Mouse (Mus musculus) midbrain, postnatal 0 days (tissue): ENCODE results near the gene Abtb2. TPM values are rescaled to one million over a fixed set of nuclear protein-coding genes. Genes with fewer than 3 reads are reported as not detected.

Experiments used
- ATAC-seq: fragments of 200-750 bp; cut with Nextera tagmentation; 2 replicates; pipeline ENCODE4 v1.8.0; 2017; ENCODE audit warnings: moderate number of reproducible peaks, mild to moderate bottlenecking, moderate TSS enrichment, moderate library complexity; ENCODE audit not compliant: low FRiP score
- DNase-seq: peaks from one replicate; pipeline ENCODE4 v3.0.0-alpha.2; 2015; ENCODE audit warnings: low spot score
- H3K27ac ChIP-seq: fragments of 300-500 bp; sonication (generic); 2 replicates; pipeline ENCODE4 v1.5.1; 2014; ENCODE audit warnings: low read depth, mild to moderate bottlenecking, low read length, mixed read lengths
- H3K27me3 ChIP-seq: fragments of 300-500 bp; sonication (generic); 2 replicates; pipeline ENCODE4 v1.6.1; 2014; ENCODE audit warnings: low read length, control low read depth, mixed read lengths; ENCODE audit not compliant: insufficient read depth
- H3K36me3 ChIP-seq: fragments of 300-500 bp; sonication (generic); 2 replicates; pipeline ENCODE4 v1.6.1; 2014; ENCODE audit warnings: low read length, control low read depth, mixed read lengths; ENCODE audit not compliant: insufficient read depth
- H3K4me1 ChIP-seq: fragments of 300-500 bp; sonication (generic); 2 replicates; pipeline ENCODE4 v1.6.1; 2014; ENCODE audit warnings: mild to moderate bottlenecking, control low read depth, antibody characterized with exemption, low read length, mixed read lengths; ENCODE audit not compliant: insufficient read depth
- H3K4me2 ChIP-seq: fragments of 300-500 bp; sonication (generic); 2 replicates; pipeline ENCODE4 v1.6.1; 2014; ENCODE audit warnings: low read depth, mild to moderate bottlenecking, low read length, mixed read lengths; ENCODE audit not compliant: poor library complexity, severe bottlenecking
- H3K4me3 ChIP-seq: fragments of 300-500 bp; sonication (generic); 2 replicates; pipeline ENCODE4 v1.5.1; 2014; ENCODE audit warnings: low read depth, mild to moderate bottlenecking, low read length, moderate library complexity
- H3K9ac ChIP-seq: fragments of 300-500 bp; sonication (generic); replicated peaks from 2 replicates; pipeline ENCODE4 v1.6.1; 2014; ENCODE audit warnings: mild to moderate bottlenecking, low read length, moderate library complexity, mixed read lengths; ENCODE audit not compliant: poor library complexity, severe bottlenecking
- H3K9me3 ChIP-seq: fragments of 300-500 bp; sonication (generic); 2 replicates; pipeline ENCODE4 v1.6.1; 2016; ENCODE audit warnings: low read length, control low read depth
- CTCF ChIP-seq: IDR thresholded peaks from 2 replicates; pipeline ENCODE4 v1.5.1; 2016; ENCODE audit warnings: antibody characterized with exemption, mild to moderate bottlenecking
- WGBS: fragments of 180-500 bp; shearing (Covaris S2); extraction: QIAGEN DNeasy Blood & Tissue Kit; methylation state at CpG from one replicate; pipeline ENCODE4 v1.1.7; 2014; 5-methylcytosine and 5-hydroxymethylcytosine counted together
- polyA plus RNA-seq: library from polyadenylated mRNA; unstranded; fragments of >200 nt; fragmentation: Nextera tagmentation; extraction: Ambion mirVana; gene quantifications from 2 replicates; pipeline ENCODE4 v1.2.1, GENCODE M21; 2015
- total RNA-seq: library from RNA; depleted of rRNA; stranded (reverse); fragments of >200 nt; gene quantifications from 2 replicates; pipeline ENCODE4 v1.2.3, GENCODE M21; 2014

Gene Abtb2
- total and polyA plus RNA-seq, 2 experiments from 2014 or later, result 7.4 to 21.8 TPM

- H3K36me3 ChIP-seq, result no peaks in the 10 kb centered on the region
- H3K27me3 ChIP-seq, result no peaks in the 10 kb centered on the region
- 82% methylated on average over 7 of the region's 7 CpGs for WGBS
- TF ChIP-seq CTCF, result no peak
- H3K4me3 ChIP-seq, result no peak overlapping the region
- no peak overlapping the region for H3K4me2 ChIP-seq
- H3K4me1 ChIP-seq, result peaks cover 8% of the 10 kb centered on the region
- H3K9ac ChIP-seq, result no peak overlapping the region
- no peaks in the 10 kb centered on the region for H3K9me3 ChIP-seq
- ATAC-seq (no peak), DNase-seq (no peak)
- H3K27ac ChIP-seq, result no peak overlapping the region
Measured at GRCm38 (mm10) chr2:103627101-103627500, 61.0 kb downstream of the Abtb2 start.

- no peak for TF ChIP-seq CTCF
- DNase-seq, result peak; percentile 33
- Histone ChIP-seq H3K4me3 (no peak overlapping the region), H3K27me3 (no peaks in the 10 kb centered on the region), H3K27ac (no peak overlapping the region), H3K9me3 (no peaks in the 10 kb centered on the region), H3K4me2 (no peak overlapping the region), H3K36me3 (no peaks in the 10 kb centered on the region), H3K4me1 (peaks cover 4% of the 10 kb centered on the region), H3K9ac (no peak overlapping the region)
- ATAC-seq, result no peak
- 71% methylated on average over 5 of the region's 5 CpGs for WGBS
Measured at GRCm38 (mm10) chr2:103629956-103630355, 63.8 kb downstream of the Abtb2 start.

- H3K9me3 ChIP-seq, result no peaks in the 10 kb centered on the region
- H3K9ac ChIP-seq, result no peak overlapping the region
- ATAC-seq (no peak), DNase-seq (no peak)
- TF ChIP-seq CTCF, result no peak
- no peaks in the 10 kb centered on the region for H3K27me3 ChIP-seq
- H3K36me3 ChIP-seq, result no peaks in the 10 kb centered on the region
- no peak overlapping the region for H3K27ac ChIP-seq
- WGBS, result 69% methylated on average over 7 of the region's 7 CpGs
- no peak overlapping the region for H3K4me3 ChIP-seq
- H3K4me2 ChIP-seq, result no peak overlapping the region
- H3K4me1 ChIP-seq, result no peaks in the 10 kb centered on the region
Measured at GRCm38 (mm10) chr2:103631293-103631717, 65.2 kb downstream of the Abtb2 start.

GRCm38 (mm10) chr2:103632136-103632925 is 66.2 kb downstream of the Abtb2 start:
- Histone ChIP-seq H3K9me3 (no peaks in the 10 kb centered on the region), H3K36me3 (no peaks in the 10 kb centered on the region), H3K9ac (no peak overlapping the region), H3K27me3 (no peaks in the 10 kb centered on the region), H3K27ac (no peak overlapping the region), H3K4me3 (no peak overlapping the region), H3K4me2 (no peak overlapping the region), H3K4me1 (peaks cover 3% of the 10 kb centered on the region; the same call in 1 of the 2 replicates)
- WGBS, result 80% methylated on average over 6 of the region's 6 CpGs
- DNase-seq (no peak), ATAC-seq (no peak)
- TF ChIP-seq CTCF, result no peak

- no peaks in the 10 kb centered on the region for H3K27me3 ChIP-seq
- H3K4me1 ChIP-seq, result peaks cover 7% of the 10 kb centered on the region; the same call in 1 of the 2 replicates
- H3K9me3 ChIP-seq, result no peaks in the 10 kb centered on the region
- DNase-seq, result no peak
- no peak for TF ChIP-seq CTCF
- H3K4me2 ChIP-seq, result no peak overlapping the region
- no peak for ATAC-seq
- H3K36me3 ChIP-seq, result no peaks in the 10 kb centered on the region
- H3K4me3 ChIP-seq, result no peak overlapping the region
- no peak overlapping the region for H3K27ac ChIP-seq
- no peak overlapping the region for H3K9ac ChIP-seq
- 88% methylated on average over 2 of the region's 2 CpGs for WGBS
Measured at GRCm38 (mm10) chr2:103632926-103633250, 66.8 kb downstream of the Abtb2 start.

GRCm38 (mm10) chr2:103635731-103636487 is 69.8 kb downstream of the Abtb2 start:
- no peak for TF ChIP-seq CTCF
- ATAC-seq (peak; percentile 62; the same call in 1 of the 2 replicates), DNase-seq (no peak)
- Histone ChIP-seq H3K4me3 (no peak overlapping the region), H3K4me1 (peaks cover 7% of the 10 kb centered on the region; the same call in 1 of the 2 replicates), H3K9ac (no peak overlapping the region), H3K27ac (no peak overlapping the region), H3K36me3 (no peaks in the 10 kb centered on the region), H3K27me3 (no peaks in the 10 kb centered on the region), H3K9me3 (no peaks in the 10 kb centered on the region), H3K4me2 (no peak overlapping the region)
- WGBS, result 74% methylated on average over 3 of the region's 3 CpGs
